Comparison of ENCODE assay signal across 22 mouse cellular contexts in genomic region chr11:117855360-117855759, GRCm38 (mm10). TPM values are rescaled to one million over a fixed set of nuclear protein-coding genes. Genes with fewer than 3 reads are reported as not detected.
DNase-seq lines count a peak whose midpoint lies in the region; ATAC-seq and TF ChIP-seq lines count a peak whose summit lies in the region.
"Had no signal": no experiment of that assay in that cellular context is flagged by ENCODE, and none has a peak within 500 bp of the region (broad histone marks: within the 10 kb centered on the region; RNA-seq: fewer than 3 reads in every experiment).

No protein-coding gene starts in this region.

- H3K4me3 ChIP-seq in cerebellum, adult 2 months (replicated peaks; ENCODE audit: insufficient read depth, low read depth, low read length): no peak overlapping the region

- ATAC-seq in granulocyte monocyte progenitor cell, adult 5-6 weeks (replicated peaks; ENCODE audit: poor library complexity, severe bottlenecking): peak; percentile 72
- ATAC-seq: activated CD4-positive, CD25-positive, alpha-beta regulatory T cell, adult 4 months; CD4-positive, CD25-positive, alpha-beta regulatory T cell, adult 4 months; Patski had no signal

- peak; percentile 53 for DNase-seq in 416B (ENCODE audit: low read depth)
- DNase-seq in thymus, postnatal 25 days: no peak
- DNase-seq in cerebellum, adult 2 months: no peak
- DNase-seq: adrenal gland, adult 2 months; adrenal gland, adult 8-10 months; adrenal gland, postnatal 10 days; adrenal gland, postnatal 14 days; adrenal gland, postnatal 25 days; adrenal gland, postnatal 36 days; B cell, adult 2 months; cerebellum, adult 11 months; cerebellum, adult 11-12 months; cerebellum, adult 18-20 months; cerebellum, adult 8-10 months had no signal

- no peak for TF ChIP-seq CTCF in cerebellum, adult 2 months (IDR thresholded peaks at IDR 0.05; ENCODE audit: borderline replicate concordance, insufficient read depth, low read depth, low read length)

- no peak overlapping the region for H3K27ac ChIP-seq in cerebellum, adult 2 months (ENCODE audit: insufficient read depth, low read length)

- 95% methylated on average over 5 of the region's 5 CpGs for WGBS in cerebellum, adult 2 months

- H3K27me3 ChIP-seq in cerebellum, adult 2 months (ENCODE audit: control insufficient read depth, insufficient read depth, low read length): no peaks in the 10 kb centered on the region
- H3K27me3 ChIP-seq: CH12.LX, Patski had no signal

- H3K4me1 ChIP-seq in cerebellum, adult 2 months (ENCODE audit: control insufficient read depth, insufficient read depth, low read length): no peaks in the 10 kb centered on the region

- no peak for TF ChIP-seq POLR2A in cerebellum, adult 2 months (IDR thresholded peaks at IDR 0.05; ENCODE audit: borderline replicate concordance, insufficient read depth, low read length)

RNA-seq across cellular contexts. Expression of gene Tmem235, which starts 5.2 kb away (rescaled TPM):
- not detected in 2 replicates for total RNA-seq in granulocyte monocyte progenitor cell, adult 5-6 weeks (2014; fragmentation: Nextera tagmentation)
- total RNA-seq in granulocyte monocyte progenitor cell, adult 5-6 weeks (2017): not detected in 2 replicates
- polyA plus RNA-seq in cerebellum, adult 2 months (2012; rRNA removed): 0.10 and 0.16 TPM in 2 replicates
- total RNA-seq: adrenal gland, adult 18-20 months; adrenal gland, adult 2 months; adrenal gland, adult 8-10 months; adrenal gland, postnatal 10 days; adrenal gland, postnatal 14 days; adrenal gland, postnatal 25 days; adrenal gland, postnatal 36 days; adrenal gland, postnatal 4 days; CH12.LX; G1E had no signal
- polyA plus RNA-seq: activated CD4-positive, CD25-positive, alpha-beta regulatory T cell, adult 4 months; adrenal gland, adult 2 months; CD4-positive, CD25-positive, alpha-beta regulatory T cell, adult 4 months; G1E had no signal

RNA-seq across cellular contexts. Expression of gene Birc5, which starts 6.3 kb away (rescaled TPM):
- total RNA-seq in granulocyte monocyte progenitor cell, adult 5-6 weeks (2014; fragmentation: Nextera tagmentation): 93.9 and 128 TPM in 2 replicates
- 200 and 221 TPM in 2 replicates for total RNA-seq in granulocyte monocyte progenitor cell, adult 5-6 weeks (2017)
- polyA plus RNA-seq in cerebellum, adult 2 months (2012; rRNA removed): 0.86 and 1.2 TPM in 2 replicates

RNA-seq across cellular contexts. Expression of gene Tha1, which starts 17.9 kb away (rescaled TPM):
- 1.2 and 6.5 TPM in 2 replicates for total RNA-seq in granulocyte monocyte progenitor cell, adult 5-6 weeks (2014; fragmentation: Nextera tagmentation)
- 0.10 and 2.9 TPM in 2 replicates for total RNA-seq in granulocyte monocyte progenitor cell, adult 5-6 weeks (2017)
- polyA plus RNA-seq in cerebellum, adult 2 months (2012; rRNA removed): 11.5 and 12.4 TPM in 2 replicates
- total RNA-seq: CH12.LX, G1E had no signal
- polyA plus RNA-seq: G1E had no signal

RNA-seq across cellular contexts. Expression of gene Tk1, which starts 29.5 kb away (rescaled TPM):
- total RNA-seq in granulocyte monocyte progenitor cell, adult 5-6 weeks (2014; fragmentation: Nextera tagmentation): 198 and 208 TPM in 2 replicates
- total RNA-seq in granulocyte monocyte progenitor cell, adult 5-6 weeks (2017): 90.8 and 105 TPM in 2 replicates
- 0.78 and 1.2 TPM in 2 replicates for polyA plus RNA-seq in cerebellum, adult 2 months (2012; rRNA removed)

RNA-seq across cellular contexts. Expression of gene Afmid, which starts 29.6 kb away (rescaled TPM):
- 7.5 and 9.0 TPM in 2 replicates for total RNA-seq in granulocyte monocyte progenitor cell, adult 5-6 weeks (2014; fragmentation: Nextera tagmentation)
- total RNA-seq in granulocyte monocyte progenitor cell, adult 5-6 weeks (2017): 1.4 and 1.9 TPM in 2 replicates
- polyA plus RNA-seq in cerebellum, adult 2 months (2012; rRNA removed): 3.4 and 3.8 TPM in 2 replicates
